Mouse (Mus musculus) megakaryocyte, embryonic 14.5 days (primary cell): ENCODE data around the gene Scn1b. TPM values are rescaled to one million over a fixed set of nuclear protein-coding genes. Genes with fewer than 3 reads are reported as not detected.

Experiments
- H3K27me3 ChIP-seq: replicated peaks from 2 replicates; pipeline ENCODE3; 2012; ENCODE audit warnings: inconsistent platforms
- H3K36me3 ChIP-seq: replicated peaks from 2 replicates; pipeline ENCODE3; 2012; ENCODE audit warnings: low read length, inconsistent platforms, mixed read lengths
- H3K4me1 ChIP-seq: 2 replicates; pipeline ENCODE4 v1.6.1; 2012; ENCODE audit warnings: inconsistent platforms
- H3K4me3 ChIP-seq: replicated peaks from 2 replicates; pipeline ENCODE3; 2012; ENCODE audit warnings: moderate library complexity, mild to moderate bottlenecking, inconsistent platforms
- H3K9me3 ChIP-seq: 2 replicates; pipeline ENCODE4 v1.6.1; 2012; ENCODE audit warnings: inconsistent platforms
- FLI1 ChIP-seq: IDR thresholded peaks from 2 replicates; pipeline ENCODE4 v1.6.1; 2012; ENCODE audit warnings: low read length, inconsistent platforms, mixed read lengths
- GATA1 ChIP-seq: IDR thresholded peaks from 3 replicates; pipeline ENCODE4 v1.6.1; 2012; ENCODE audit warnings: mixed read lengths, low read length, inconsistent platforms, borderline replicate concordance
- polyA plus RNA-seq: library from polyadenylated mRNA; stranded (reverse); fragments of >175 nt; gene quantifications from 2 replicates; pipeline ENCODE4 v1.2.3, GENCODE M21; 2012; ENCODE audit warnings: low replicate concordance; ENCODE audit not compliant: insufficient read depth

Gene Scn1b
- polyA plus RNA-seq, 1 experiment = 28.4 TPM

GRCm38 (mm10) chr7:31087262-31087661 lies 39.5 kb downstream of the Scn1b start:
- Histone ChIP-seq H3K4me1 (peaks cover 31% of the 10 kb centered on the region), H3K9me3 (peaks cover 9% of the 10 kb centered on the region), H3K27me3 (peaks cover 63% of the 10 kb centered on the region), H3K4me3 (no peak overlapping the region), H3K36me3 (no peaks in the 10 kb centered on the region)
- TF ChIP-seq GATA1 = no peak
- TF ChIP-seq FLI1 = no peak

GRCm38 (mm10) chr7:31086175-31086755 lies 40.5 kb downstream of the Scn1b start:
- H3K4me3 ChIP-seq = peak overlapping the region; percentile 35
- H3K36me3 ChIP-seq = no peaks in the 10 kb centered on the region
- no peak for TF ChIP-seq GATA1
- TF ChIP-seq FLI1 = no peak
- peaks cover 31% of the 10 kb centered on the region for H3K4me1 ChIP-seq
- H3K9me3 ChIP-seq = peaks cover 9% of the 10 kb centered on the region
- H3K27me3 ChIP-seq = peaks cover 53% of the 10 kb centered on the region

GRCm38 (mm10) chr7:31085171-31085570 lies 41.6 kb downstream of the Scn1b start:
- peaks cover 49% of the 10 kb centered on the region for H3K27me3 ChIP-seq
- H3K36me3 ChIP-seq = no peaks in the 10 kb centered on the region
- H3K4me3 ChIP-seq = no peak overlapping the region
- H3K9me3 ChIP-seq = peaks cover 12% of the 10 kb centered on the region
- no peak for TF ChIP-seq GATA1
- no peak for TF ChIP-seq FLI1
- peaks cover 31% of the 10 kb centered on the region for H3K4me1 ChIP-seq

GRCm38 (mm10) chr7:31084140-31084539 lies 42.7 kb downstream of the Scn1b start:
- H3K27me3 ChIP-seq = peaks cover 52% of the 10 kb centered on the region
- TF ChIP-seq FLI1 (no peak), GATA1 (no peak)
- peaks cover 7% of the 10 kb centered on the region for H3K9me3 ChIP-seq
- H3K4me1 ChIP-seq = peaks cover 25% of the 10 kb centered on the region
- H3K36me3 ChIP-seq = no peaks in the 10 kb centered on the region
- H3K4me3 ChIP-seq = no peak overlapping the region

DNA sequence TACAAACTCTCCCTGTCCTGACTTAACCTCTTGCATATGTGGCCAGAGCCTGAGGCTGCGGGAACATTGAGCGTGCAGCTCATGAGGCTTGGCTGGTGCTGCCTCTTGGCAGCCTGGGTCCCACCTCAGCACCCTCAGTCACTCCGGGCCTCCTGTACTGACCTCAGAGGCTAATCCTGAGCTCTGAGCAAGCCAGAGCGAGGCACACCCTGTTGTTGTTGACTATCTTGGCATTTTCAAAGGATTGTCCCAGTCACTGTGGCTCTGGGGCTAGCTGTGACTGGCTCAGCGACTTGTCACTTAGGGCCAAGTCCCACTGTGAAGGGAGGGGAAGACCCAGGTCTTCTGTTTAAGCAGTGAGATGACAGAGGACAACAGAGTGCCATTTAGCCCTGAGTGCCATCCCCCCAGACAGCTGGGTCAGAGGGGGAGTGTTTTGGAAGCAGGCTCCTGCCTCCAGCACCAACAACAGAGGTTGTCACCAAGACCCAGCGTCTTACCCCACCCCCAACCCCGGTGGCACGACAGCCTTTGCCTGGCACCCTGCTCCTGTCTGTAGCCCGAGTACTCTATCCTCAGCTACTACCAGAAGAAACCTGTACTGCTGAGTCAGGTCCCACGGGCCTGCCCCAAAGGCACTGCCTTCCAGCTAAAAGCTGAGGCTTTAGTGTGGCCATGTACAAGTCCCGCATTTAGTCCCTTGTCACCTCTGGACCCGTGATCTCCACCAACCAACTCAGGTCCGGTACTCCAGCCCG lies 43.8 kb downstream of the Scn1b start:
- H3K9me3 ChIP-seq = peaks cover 5% of the 10 kb centered on the region
- peaks cover 22% of the 10 kb centered on the region for H3K4me1 ChIP-seq
- no peaks in the 10 kb centered on the region for H3K36me3 ChIP-seq
- no peak overlapping the region for H3K4me3 ChIP-seq
- peaks cover 41% of the 10 kb centered on the region for H3K27me3 ChIP-seq
- TF ChIP-seq FLI1 (no peak), GATA1 (no peak)

- TF ChIP-seq GATA1 (no peak), FLI1 (no peak)
- H3K9me3 ChIP-seq = peaks cover 5% of the 10 kb centered on the region
- no peaks in the 10 kb centered on the region for H3K36me3 ChIP-seq
- H3K27me3 ChIP-seq = peaks cover 41% of the 10 kb centered on the region
- H3K4me1 ChIP-seq = peaks cover 16% of the 10 kb centered on the region
- H3K4me3 ChIP-seq = no peak overlapping the region
Measured at GRCm38 (mm10) chr7:31082106-31082505, 44.7 kb downstream of the Scn1b start.

DNA sequence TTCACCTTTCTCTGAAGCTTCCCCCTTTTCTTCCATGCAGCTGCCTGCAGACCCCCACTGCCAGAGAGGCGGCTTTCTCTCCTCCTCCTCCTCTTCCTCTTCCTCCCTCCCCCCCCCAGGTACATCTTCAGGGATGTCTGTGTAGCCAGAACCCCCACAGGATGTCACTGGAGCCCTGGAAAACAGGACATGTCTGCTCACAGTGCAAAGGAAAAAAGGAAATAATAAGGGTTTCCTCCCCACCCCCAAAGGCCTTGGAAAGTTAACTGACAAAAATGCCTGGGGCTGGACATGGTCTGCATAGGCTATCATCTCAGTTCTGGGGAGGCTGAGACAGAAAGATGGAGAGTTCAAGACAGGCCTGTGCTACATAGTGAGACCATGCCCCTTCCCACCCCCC lies 45.7 kb downstream of the Scn1b start:
- Histone ChIP-seq H3K36me3 (no peaks in the 10 kb centered on the region), H3K4me1 (peaks cover 11% of the 10 kb centered on the region), H3K27me3 (peaks cover 38% of the 10 kb centered on the region), H3K9me3 (peaks cover 5% of the 10 kb centered on the region), H3K4me3 (no peak overlapping the region)
- TF ChIP-seq FLI1 (no peak), GATA1 (no peak)

DNA sequence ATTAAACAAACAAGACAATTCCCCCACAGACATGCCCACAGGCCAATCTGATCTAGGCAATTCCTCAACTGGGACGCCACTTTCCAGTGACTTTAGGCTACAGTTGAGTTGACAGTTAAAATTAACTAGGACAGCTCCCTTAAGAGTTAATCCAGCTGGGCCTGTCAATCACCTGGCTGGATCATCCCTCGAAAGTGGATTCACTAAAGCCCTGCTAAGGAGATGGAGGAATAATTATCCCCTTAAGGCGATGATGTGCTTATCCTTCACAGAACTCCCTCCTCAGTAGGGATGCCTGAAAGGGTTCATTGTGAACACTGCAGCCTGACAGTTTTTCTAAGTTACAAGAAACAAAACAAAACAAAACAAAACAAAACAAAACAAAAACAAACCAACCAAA lies 46.2 kb downstream of the Scn1b start:
- no peaks in the 10 kb centered on the region for H3K36me3 ChIP-seq
- H3K9me3 ChIP-seq = peaks cover 5% of the 10 kb centered on the region
- H3K4me1 ChIP-seq = peaks cover 11% of the 10 kb centered on the region
- no peak overlapping the region for H3K4me3 ChIP-seq
- TF ChIP-seq FLI1 (no peak), GATA1 (no peak)
- H3K27me3 ChIP-seq = peaks cover 38% of the 10 kb centered on the region

GRCm38 (mm10) chr7:31079670-31080069 lies 47.1 kb downstream of the Scn1b start:
- H3K36me3 ChIP-seq = no peaks in the 10 kb centered on the region
- no peak for TF ChIP-seq FLI1
- no peak for TF ChIP-seq GATA1
- peaks cover 5% of the 10 kb centered on the region for H3K9me3 ChIP-seq
- H3K4me3 ChIP-seq = no peak overlapping the region
- peaks cover 7% of the 10 kb centered on the region; the same call in 1 of the 2 replicates for H3K4me1 ChIP-seq
- peaks cover 40% of the 10 kb centered on the region for H3K27me3 ChIP-seq

- H3K4me1 ChIP-seq = peaks cover 3% of the 10 kb centered on the region; the same call in 1 of the 2 replicates
- peaks cover 5% of the 10 kb centered on the region for H3K9me3 ChIP-seq
- peaks cover 45% of the 10 kb centered on the region for H3K27me3 ChIP-seq
- no peaks in the 10 kb centered on the region for H3K36me3 ChIP-seq
- H3K4me3 ChIP-seq = no peak overlapping the region
- TF ChIP-seq GATA1 (no peak), FLI1 (no peak)
Measured at GRCm38 (mm10) chr7:31077885-31078445, 48.8 kb downstream of the Scn1b start.
